Mouse (Mus musculus) central nervous system, embryonic 14 days (tissue): ENCODE results near the gene AI661453. TPM values are rescaled to one million over a fixed set of nuclear protein-coding genes. Genes with fewer than 3 reads are reported as not detected.

Experiments
- polyA plus RNA-seq: library from polyadenylated mRNA; depleted of rRNA; stranded (reverse); fragments of >200 nt; gene quantifications from 2 replicates; pipeline ENCODE4 v1.2.3, GENCODE M21; 2012; rRNA removed

The AI661453 gene
- polyA plus RNA-seq: 0.53 and 0.76 TPM in 2 replicates

DNA sequence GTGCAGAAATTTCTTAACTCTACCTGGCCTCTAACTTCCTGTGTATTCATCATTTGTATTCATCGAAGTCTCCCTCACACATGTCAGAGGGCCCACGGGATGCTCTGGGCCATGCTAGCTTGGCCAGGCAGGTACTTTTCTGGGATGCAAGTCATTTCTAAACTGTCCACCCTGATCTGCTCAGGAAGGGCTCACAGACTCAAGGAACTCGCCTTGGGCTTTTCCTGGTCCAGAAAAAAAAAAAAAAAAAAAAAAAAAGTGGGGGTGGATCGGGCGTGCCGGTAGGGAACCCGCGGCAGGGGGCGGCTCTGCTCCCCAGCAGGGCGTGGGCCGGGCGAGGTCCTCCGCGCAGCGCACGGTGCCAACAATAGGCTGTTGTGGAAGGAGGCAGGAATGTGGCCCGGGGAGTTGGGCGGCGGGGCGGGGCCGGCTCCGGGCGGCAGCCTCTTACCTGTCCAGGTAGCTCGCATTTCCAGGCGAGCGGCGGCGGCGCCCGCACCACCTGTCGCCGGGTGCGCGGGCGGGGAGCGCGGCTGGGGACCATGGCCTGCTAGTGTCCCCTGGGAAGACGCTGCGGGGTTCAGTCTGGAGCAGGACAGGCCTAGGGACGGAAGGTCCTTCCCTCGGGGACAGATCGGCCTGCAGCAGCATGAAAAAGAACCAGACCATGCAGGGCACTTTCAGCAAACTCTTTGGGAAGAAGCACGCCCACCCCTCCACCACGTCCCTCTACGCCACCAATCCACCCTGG, at the start of gene AI661453:
AI661453 (plus strand) TSS at position 460 of the 751 bp plus-strand sequence.

DNA sequence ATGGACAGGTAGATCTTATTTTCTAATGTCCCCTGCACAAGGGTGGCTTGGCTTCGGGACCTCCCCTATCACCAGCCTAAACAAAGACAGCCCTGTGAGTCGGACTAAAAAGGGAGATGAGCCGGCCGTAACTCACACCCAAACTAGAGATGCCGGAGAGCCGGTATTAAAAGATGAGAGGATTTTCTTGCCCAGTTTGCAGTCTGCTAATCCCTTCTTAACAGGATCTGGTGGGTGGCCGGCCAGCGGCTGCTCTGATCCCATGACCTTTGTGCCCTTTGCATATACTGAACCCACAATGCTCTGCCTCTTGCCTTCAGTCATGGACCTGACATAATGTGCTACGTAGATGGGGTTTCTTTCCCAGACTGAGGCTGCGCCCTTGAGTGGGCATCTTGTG, 36.0 kb upstream of the AI661453 start, which contains the start of gene Guca1a:
Guca1a (minus strand) TSS at position 134 of the 400 bp plus-strand sequence.

DNA sequence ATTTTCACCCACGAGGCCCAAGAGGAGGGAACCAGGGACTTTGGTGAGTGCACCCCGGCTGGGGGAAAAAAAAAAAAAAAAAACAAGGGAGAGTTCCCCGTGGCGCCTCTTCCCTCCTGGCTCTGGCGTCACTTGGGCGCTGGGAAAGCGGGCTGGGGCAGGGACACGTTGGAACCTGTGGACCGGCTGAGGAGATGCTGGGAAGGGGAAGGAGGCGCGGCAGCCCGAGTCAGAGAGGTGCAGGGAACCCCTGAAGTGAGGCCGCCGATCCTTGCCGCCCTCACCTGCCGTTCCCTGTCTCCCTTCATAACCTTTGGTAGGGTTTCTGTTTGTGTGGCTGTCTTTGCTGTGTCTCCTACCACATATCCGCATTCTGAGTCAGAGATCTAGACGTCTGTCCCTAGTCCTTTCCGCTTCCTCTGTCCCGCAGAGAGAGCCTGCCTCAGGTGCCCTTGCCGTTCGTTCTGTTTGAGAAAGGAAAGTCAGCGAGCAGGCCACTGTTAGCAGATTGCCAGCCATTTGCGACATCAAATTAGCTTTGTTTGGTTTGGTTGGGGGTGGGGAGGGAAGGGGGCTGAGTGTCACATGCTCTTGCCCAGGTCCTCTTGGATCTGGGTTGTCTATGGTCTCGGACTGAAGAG, 612 bp downstream of the AI661453 start, which contains the start of gene 1700001C19Rik:
1700001C19Rik (minus strand) TSS at position 470 of the 641 bp plus-strand sequence.

DNA sequence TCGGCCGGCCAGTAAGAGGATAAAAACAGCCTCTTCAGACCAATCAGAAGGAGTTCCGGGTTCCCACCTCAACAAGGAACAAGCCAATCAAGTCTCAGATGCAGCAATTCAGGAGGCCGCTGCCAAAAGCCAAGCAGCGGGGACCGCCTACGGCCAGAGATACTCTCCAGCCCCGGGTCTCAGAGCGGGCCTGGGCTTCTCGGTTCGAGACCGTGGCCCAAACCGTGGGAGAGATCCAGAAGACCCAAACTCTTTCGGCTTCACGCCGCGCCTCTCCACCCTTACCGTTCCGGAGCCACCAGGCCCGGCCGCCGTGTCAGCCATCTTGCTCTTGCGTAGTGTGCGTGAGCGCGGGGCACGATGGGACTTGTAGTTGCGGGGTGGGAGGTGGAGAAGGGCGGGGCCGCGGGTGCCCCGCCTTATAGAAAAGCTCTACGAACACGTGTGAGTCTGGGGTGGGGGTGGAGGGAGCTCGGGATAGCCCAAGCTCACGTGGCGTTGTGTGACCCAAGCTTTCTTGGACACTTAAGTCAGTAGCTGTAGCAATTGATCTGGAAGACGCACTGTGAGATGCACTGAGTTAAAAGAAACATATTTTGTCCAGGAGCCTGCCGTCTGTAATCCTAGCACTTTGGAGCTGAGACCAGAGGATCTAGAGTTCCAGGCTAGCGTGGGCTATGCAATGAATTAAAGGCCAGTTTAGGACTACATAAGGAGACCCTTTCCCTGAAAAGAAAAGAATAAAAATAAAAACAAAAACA, 65.7 kb downstream of the AI661453 start, which contains the start of gene Taf8:
Taf8 (minus strand) TSS at position 347 of the 761 bp plus-strand sequence.

DNA sequence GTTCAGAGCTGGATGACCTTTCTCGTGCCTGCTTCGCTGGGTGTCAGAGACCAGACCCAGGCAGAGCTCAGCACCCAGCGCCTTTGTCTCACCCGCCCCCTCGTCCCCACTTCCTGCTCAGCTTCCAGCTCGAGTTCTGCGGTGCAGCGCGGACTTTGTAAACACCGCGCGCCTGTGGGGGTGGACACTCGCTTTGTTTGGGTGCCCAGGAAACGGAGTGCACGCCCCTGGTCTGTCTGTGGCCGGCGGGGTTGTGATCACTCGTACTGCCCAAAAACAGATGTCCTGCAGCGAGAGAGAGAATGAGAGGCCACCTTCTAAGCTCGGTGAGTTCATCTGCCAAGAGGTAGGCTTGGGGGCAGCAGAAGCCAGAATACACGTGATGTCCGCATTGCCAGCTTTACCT, 68.5 kb downstream of the AI661453 start, which contains the start of gene Ccnd3:
Ccnd3 (plus strand) TSS at position 111 of the 406 bp plus-strand sequence.

Other genes with a start within 250 kb of the AI661453 start
- 52.0 and 55.7 TPM in 2 replicates for gene Mrps10, start 67.7 kb upstream of the AI661453 start, polyA plus RNA-seq
- gene Guca1b, start 51.2 kb upstream of the AI661453 start, polyA plus RNA-seq: 0.91 and 1.2 TPM in 2 replicates
- gene Guca1a, start 36.0 kb upstream of the AI661453 start, polyA plus RNA-seq: 0.80 and 1.3 TPM in 2 replicates
- gene 1700001C19Rik, start 761 bp downstream of the AI661453 start, polyA plus RNA-seq: 0.35 and 0.39 TPM in 2 replicates
- gene Taf8, start 65.7 kb downstream of the AI661453 start, polyA plus RNA-seq: 42.1 and 43.3 TPM in 2 replicates
- gene Ccnd3, start 68.4 kb downstream of the AI661453 start, polyA plus RNA-seq: 70.8 and 130 TPM in 2 replicates
- 26.6 and 27.5 TPM in 2 replicates for gene Bysl, start 174.9 kb downstream of the AI661453 start, polyA plus RNA-seq
- gene Med20, start 175.0 kb downstream of the AI661453 start, polyA plus RNA-seq: 52.6 and 55.4 TPM in 2 replicates
- gene Gm20517, start 175.0 kb downstream of the AI661453 start, polyA plus RNA-seq: 2.2 and 2.3 TPM in 2 replicates
- 29.8 and 33.7 TPM in 2 replicates for gene Usp49, start 194.1 kb downstream of the AI661453 start, polyA plus RNA-seq